20 mouse cellular contexts compared by ENCODE assay signal in genomic region chr6:14608076-14608475, GRCm38 (mm10).
"Had no signal": no experiment of that assay in that cellular context is flagged by ENCODE, and none has a peak within 500 bp of the region (broad histone marks: within the 10 kb centered on the region; RNA-seq: fewer than 3 reads in every experiment).

No protein-coding gene starts in this region.

- H3K4me3 ChIP-seq: midbrain, embryonic 12.5 days; myocyte; neural tube, embryonic 13.5 days; neural tube, embryonic 15.5 days; stomach, embryonic 15.5 days had no signal

- H3K27ac ChIP-seq: liver, embryonic 14.5 days; midbrain, embryonic 12.5 days; neural tube, embryonic 13.5 days; neural tube, embryonic 15.5 days; stomach, embryonic 15.5 days; stomach, postnatal 0 days had no signal

- ATAC-seq: midbrain, embryonic 16.5 days had no signal

- DNase-seq: lung, adult 18-20 months; lung, embryonic 14.5 days; lung, postnatal 10 days; lung, postnatal 4 days; midbrain, embryonic 14.5 days; retina, postnatal 1 day; right cerebral cortex, adult 18-20 months; right cerebral cortex, postnatal 25 days; right cerebral cortex, postnatal 4 days; thymus, adult 2 months; thymus, postnatal 25 days; thymus, postnatal 4 days had no signal
